Mouse (Mus musculus): ENCODE results near the gene Ptx3. TPM values are rescaled to one million over a fixed set of nuclear protein-coding genes. Genes with fewer than 3 reads are reported as not detected.

Ptx3 gene
- not detected in 2 replicates for total RNA-seq (2023)

GRCm38 (mm10) chr3:66219655-66220191 lies at the start of gene Ptx3:
Gene Ptx3 (plus strand): TSS chr3:66219910.

Other genes with a start within 250 kb of the Ptx3 start
- gene Veph1, start 76.9 kb downstream of the Ptx3 start, total RNA-seq (2023): 0.06 TPM in 1 of 2 replicates, not detected in the other